Mouse (Mus musculus): ENCODE results near the gene Cpm. TPM values are rescaled to one million over a fixed set of nuclear protein-coding genes. Genes with fewer than 3 reads are reported as not detected.

Gene Cpm
- polyA plus RNA-seq, 1 experiment from 2014 or later = 7.1 TPM

GRCm38 (mm10) chr10:117620934-117621501, 8.3 kb upstream of the Cpm start:
- Histone ChIP-seq H3K36me3 (replicated peaks) (no peaks in the 10 kb centered on the region), H3K27me3 (replicated peaks) (peaks cover 3% of the 10 kb centered on the region; the same call in 1 of the 2 replicates), H3K27ac (no peak overlapping the region), H3K9ac (no peak overlapping the region), H3K4me3 (no peak overlapping the region), H3K4me2 (no peak overlapping the region), H3K9me3 (no peaks in the 10 kb centered on the region), H3K4me1 (no peaks in the 10 kb centered on the region)
- WGBS = 78% methylated on average over 3 of the region's 3 CpGs
- ATAC-seq (replicated peaks) = no peak

GRCm38 (mm10) chr10:117621616-117622533, 7.4 kb upstream of the Cpm start:
- Histone ChIP-seq H3K4me3 (no peak overlapping the region), H3K9ac (no peak overlapping the region), H3K4me2 (no peak overlapping the region), H3K27ac (no peak overlapping the region), H3K4me1 (no peaks in the 10 kb centered on the region), H3K36me3 (replicated peaks) (no peaks in the 10 kb centered on the region), H3K9me3 (no peaks in the 10 kb centered on the region), H3K27me3 (replicated peaks) (peaks cover 4% of the 10 kb centered on the region)
- no peak for ATAC-seq (replicated peaks)
- 91% methylated on average over 12 of the region's 12 CpGs for WGBS

DNA sequence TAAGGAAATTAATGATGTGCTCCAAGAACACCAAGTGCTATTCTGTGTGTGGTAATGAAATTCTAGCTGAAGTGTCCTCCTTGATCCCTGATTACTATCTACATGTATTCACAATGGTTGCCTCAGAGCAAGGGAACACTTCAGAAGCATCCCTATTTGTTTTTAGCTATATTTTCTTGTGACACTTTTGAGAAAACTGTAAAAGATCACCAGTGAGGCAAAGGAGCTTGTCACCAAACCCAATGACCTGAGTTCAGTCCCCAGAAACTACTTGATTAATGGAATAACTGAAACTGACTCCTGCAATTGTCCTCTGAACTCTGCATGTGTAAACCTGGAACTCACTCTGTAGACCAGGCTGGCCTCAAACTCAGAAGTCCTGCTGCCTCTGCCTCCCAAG, 5.9 kb upstream of the Cpm start:
- Histone ChIP-seq H3K9me3 (no peaks in the 10 kb centered on the region), H3K4me3 (no peak overlapping the region), H3K36me3 (replicated peaks) (no peaks in the 10 kb centered on the region), H3K4me2 (no peak overlapping the region), H3K27me3 (replicated peaks) (peaks cover 16% of the 10 kb centered on the region), H3K27ac (no peak overlapping the region), H3K9ac (no peak overlapping the region), H3K4me1 (no peaks in the 10 kb centered on the region)
- ATAC-seq (replicated peaks) = no peak

DNA sequence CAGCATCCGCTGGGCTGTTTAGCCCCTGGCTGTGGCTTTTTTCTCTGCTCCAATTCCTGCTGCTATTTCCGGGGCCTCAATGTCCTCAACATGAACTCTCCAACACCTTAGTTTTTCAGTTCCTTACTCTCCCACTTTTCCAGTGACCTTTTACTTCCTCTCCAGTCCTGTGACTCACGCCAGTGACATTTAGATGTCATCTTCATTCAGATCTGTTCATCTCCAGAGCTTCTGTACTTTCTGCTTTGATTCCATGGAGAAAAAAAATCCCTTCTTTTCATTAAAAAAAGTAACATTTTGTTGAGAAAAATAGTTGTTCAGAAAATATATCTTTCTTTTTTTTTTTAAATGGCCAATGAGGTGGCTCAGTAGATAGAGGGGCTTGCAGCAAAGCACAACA, 5.1 kb upstream of the Cpm start:
- no peak overlapping the region for H3K4me2 ChIP-seq
- no peak overlapping the region for H3K9ac ChIP-seq
- peaks cover 25% of the 10 kb centered on the region for H3K27me3 ChIP-seq (replicated peaks)
- no peaks in the 10 kb centered on the region for H3K9me3 ChIP-seq
- H3K27ac ChIP-seq = no peak overlapping the region
- H3K4me1 ChIP-seq = peaks cover 6% of the 10 kb centered on the region
- no peaks in the 10 kb centered on the region for H3K36me3 ChIP-seq (replicated peaks)
- 62% methylated on average over 3 of the region's 3 CpGs for WGBS
- no peak for ATAC-seq (replicated peaks)
- no peak overlapping the region for H3K4me3 ChIP-seq

DNA sequence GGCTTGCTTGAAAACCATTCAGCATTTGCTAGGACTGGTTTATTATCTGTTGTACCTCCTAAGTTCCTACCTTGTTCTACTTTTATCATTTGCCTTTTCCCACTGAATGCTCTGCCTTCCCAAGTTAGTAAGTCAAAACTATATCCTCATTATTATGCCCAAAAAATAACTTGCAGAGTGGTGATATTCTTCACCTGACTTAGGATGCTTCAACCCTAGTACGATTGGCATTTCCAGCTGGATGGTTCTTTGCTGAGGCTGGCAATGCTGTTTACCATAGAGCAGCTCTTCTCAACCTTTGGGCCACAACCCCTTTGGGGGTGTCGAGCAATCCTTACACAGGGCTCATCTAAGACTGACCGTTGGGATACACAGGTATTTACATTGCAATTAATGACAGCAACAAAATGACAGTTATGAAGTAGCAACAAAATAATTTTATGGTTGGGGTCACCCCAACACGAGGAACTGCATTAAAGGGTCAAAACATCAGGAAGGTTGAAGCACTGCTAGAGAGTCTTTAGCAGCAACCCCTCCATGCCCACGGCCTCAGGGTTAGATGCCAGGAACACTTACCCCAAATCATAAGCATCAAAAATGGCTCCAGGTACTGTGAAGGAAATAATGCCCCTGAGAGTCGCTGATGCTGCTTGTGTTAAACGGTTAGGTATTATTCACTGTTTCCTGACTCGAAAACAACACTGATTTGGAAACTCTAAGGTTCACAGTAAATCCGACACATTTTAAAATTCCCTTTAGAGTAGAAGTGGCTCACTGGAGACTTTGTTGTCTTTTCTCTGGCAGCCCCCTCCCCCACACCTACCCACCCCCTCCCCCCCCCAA, 4.4 kb upstream of the Cpm start:
- H3K9ac ChIP-seq = no peak overlapping the region
- no peak overlapping the region for H3K4me3 ChIP-seq
- no peak overlapping the region for H3K27ac ChIP-seq
- no peak overlapping the region for H3K4me2 ChIP-seq
- H3K4me1 ChIP-seq = peaks cover 12% of the 10 kb centered on the region
- no peaks in the 10 kb centered on the region for H3K9me3 ChIP-seq
- no peaks in the 10 kb centered on the region for H3K36me3 ChIP-seq (replicated peaks)
- WGBS = 84% methylated on average over 9 of the region's 9 CpGs
- peaks cover 31% of the 10 kb centered on the region for H3K27me3 ChIP-seq (replicated peaks)
- no peak for ATAC-seq (replicated peaks)

DNA sequence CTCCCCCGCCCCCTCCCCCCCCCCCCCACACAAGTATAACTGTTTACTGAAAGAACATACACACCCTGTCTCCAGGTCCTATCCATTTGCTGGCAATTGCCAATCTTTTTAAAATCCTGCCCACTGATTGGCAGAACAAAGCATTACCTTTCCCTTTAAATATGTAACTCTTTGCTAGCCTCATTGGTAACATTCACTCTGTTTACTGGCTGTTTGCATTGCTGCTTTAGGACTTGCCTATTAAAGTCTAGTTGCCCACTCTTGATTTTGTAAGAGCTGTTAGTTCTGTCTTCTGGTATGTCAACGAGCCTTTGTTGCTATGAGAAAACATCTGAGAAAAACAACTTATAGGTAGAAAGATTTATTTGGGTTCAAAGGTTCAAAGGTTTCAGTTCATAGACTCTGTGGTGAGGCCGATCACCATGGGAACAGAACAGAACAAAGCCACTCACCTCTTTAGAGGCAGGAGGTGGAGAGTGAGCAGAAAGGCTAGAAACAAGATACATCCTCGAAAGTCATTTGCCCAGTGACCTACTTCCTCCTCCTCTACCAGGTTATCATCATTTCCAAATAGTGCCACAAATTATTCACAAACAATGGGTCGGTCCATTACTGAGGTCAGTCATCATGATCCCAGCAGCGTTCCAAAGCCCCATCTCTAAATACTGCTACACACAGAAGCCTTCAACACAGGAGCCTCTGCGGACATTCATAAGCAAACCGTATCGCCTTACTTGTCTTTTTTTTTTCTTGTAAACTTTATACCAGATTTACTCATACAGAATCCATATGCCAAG, 3.6 kb upstream of the Cpm start:
- no peak overlapping the region for H3K4me3 ChIP-seq
- peaks cover 15% of the 10 kb centered on the region for H3K4me1 ChIP-seq
- no peak overlapping the region for H3K27ac ChIP-seq
- no peak for ATAC-seq (replicated peaks)
- peaks cover 37% of the 10 kb centered on the region for H3K27me3 ChIP-seq (replicated peaks)
- H3K9ac ChIP-seq = no peak overlapping the region
- no peaks in the 10 kb centered on the region for H3K36me3 ChIP-seq (replicated peaks)
- no peak overlapping the region for H3K4me2 ChIP-seq
- no peaks in the 10 kb centered on the region for H3K9me3 ChIP-seq
- 68% methylated on average over 8 of the region's 9 CpGs for WGBS

- Histone ChIP-seq H3K9me3 (no peaks in the 10 kb centered on the region), H3K4me2 (no peak overlapping the region), H3K27me3 (replicated peaks) (peaks cover 43% of the 10 kb centered on the region), H3K36me3 (replicated peaks) (no peaks in the 10 kb centered on the region), H3K9ac (no peak overlapping the region), H3K4me1 (peaks cover 15% of the 10 kb centered on the region), H3K27ac (no peak overlapping the region), H3K4me3 (no peak overlapping the region)
- 85% methylated on average over 3 of the region's 3 CpGs for WGBS
- no peak for ATAC-seq (replicated peaks)
Observed at GRCm38 (mm10) chr10:117626297-117626613, 3.0 kb upstream of the Cpm start.

GRCm38 (mm10) chr10:117626840-117627615, 2.3 kb upstream of the Cpm start:
- no peaks in the 10 kb centered on the region for H3K9me3 ChIP-seq
- H3K27ac ChIP-seq = no peak overlapping the region
- peaks cover 51% of the 10 kb centered on the region for H3K27me3 ChIP-seq (replicated peaks)
- WGBS = 79% methylated on average over 7 of the region's 7 CpGs
- ATAC-seq (replicated peaks) = no peak
- H3K4me3 ChIP-seq = no peak overlapping the region
- peaks cover 15% of the 10 kb centered on the region for H3K4me1 ChIP-seq
- no peaks in the 10 kb centered on the region for H3K36me3 ChIP-seq (replicated peaks)
- H3K4me2 ChIP-seq = no peak overlapping the region
- H3K9ac ChIP-seq = no peak overlapping the region

GRCm38 (mm10) chr10:117627616-117627930, 1.7 kb upstream of the Cpm start:
- Histone ChIP-seq H3K27ac (no peak overlapping the region), H3K4me2 (no peak overlapping the region), H3K4me1 (peaks cover 15% of the 10 kb centered on the region), H3K9me3 (no peaks in the 10 kb centered on the region), H3K36me3 (replicated peaks) (no peaks in the 10 kb centered on the region), H3K4me3 (no peak overlapping the region), H3K9ac (no peak overlapping the region), H3K27me3 (replicated peaks) (peaks cover 54% of the 10 kb centered on the region)
- no peak for ATAC-seq (replicated peaks)
- WGBS = 61% methylated on average over 7 of the region's 7 CpGs

DNA sequence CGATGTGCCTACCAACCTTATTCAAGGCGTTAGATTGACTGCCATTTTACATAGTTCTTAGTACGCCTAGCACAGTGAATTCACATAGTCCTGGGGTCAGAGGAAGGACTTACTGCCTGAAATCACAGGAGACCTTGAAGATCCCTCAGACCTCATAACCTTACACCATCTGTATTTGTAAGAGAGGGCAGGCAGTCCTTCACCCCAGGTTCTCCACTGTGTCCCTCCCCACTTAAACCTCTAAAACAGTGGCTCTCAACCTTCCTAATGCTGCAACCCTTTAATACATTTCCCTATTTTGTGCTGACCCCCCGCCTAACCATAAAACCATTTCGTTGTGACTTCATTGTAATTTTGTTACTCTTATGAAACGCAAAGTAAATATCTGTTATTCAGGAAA, 1.4 kb upstream of the Cpm start:
- H3K9ac ChIP-seq = no peak overlapping the region
- peaks cover 54% of the 10 kb centered on the region for H3K27me3 ChIP-seq (replicated peaks)
- WGBS = 37% methylated on average over 6 of the region's 6 CpGs
- ATAC-seq (replicated peaks) = no peak
- H3K9me3 ChIP-seq = no peaks in the 10 kb centered on the region
- no peak overlapping the region for H3K4me2 ChIP-seq
- peaks cover 15% of the 10 kb centered on the region for H3K4me1 ChIP-seq
- H3K27ac ChIP-seq = no peak overlapping the region
- no peak overlapping the region for H3K4me3 ChIP-seq
- no peaks in the 10 kb centered on the region for H3K36me3 ChIP-seq (replicated peaks)

GRCm38 (mm10) chr10:117628363-117629168, 734 bp upstream of the Cpm start:
- Histone ChIP-seq H3K4me2 (peak overlapping the region; percentile 93), H3K4me1 (peaks cover 15% of the 10 kb centered on the region), H3K9ac (no peak overlapping the region), H3K27ac (no peak overlapping the region), H3K36me3 (replicated peaks) (no peaks in the 10 kb centered on the region), H3K27me3 (replicated peaks) (peaks cover 54% of the 10 kb centered on the region), H3K4me3 (peak overlapping the region; percentile 48), H3K9me3 (no peaks in the 10 kb centered on the region)
- ATAC-seq (replicated peaks) = no peak; the same call in 1 of the 2 replicates
- 1% methylated on average over 25 of the region's 25 CpGs for WGBS
